Mouse (Mus musculus) cortical plate, adult 2 months (tissue): ENCODE results near the gene Col15a1. TPM values are rescaled to one million over a fixed set of nuclear protein-coding genes. Genes with fewer than 3 reads are reported as not detected.

ENCODE experiments used
- H3K27ac ChIP-seq: fragments of 200-500 bp; 2 replicates; pipeline ENCODE4 v1.5.1; 2012; ENCODE audit warnings: low read length, control low read depth, inconsistent platforms; ENCODE audit not compliant: insufficient read depth
- H3K4me1 ChIP-seq: fragments of 200-500 bp; 2 replicates; pipeline ENCODE4 v1.6.1; 2011; ENCODE audit warnings: low read length; ENCODE audit not compliant: control insufficient read depth, insufficient read depth
- H3K4me3 ChIP-seq: fragments of 200-500 bp; 2 replicates; pipeline ENCODE4 v1.5.1; 2011; ENCODE audit warnings: mild to moderate bottlenecking, low read length, control low read depth; ENCODE audit not compliant: insufficient read depth
- CTCF ChIP-seq: fragments of 200-500 bp; IDR thresholded peaks from 2 replicates; pipeline ENCODE4 v1.5.1; 2011; ENCODE audit warnings: mild to moderate bottlenecking, control low read depth, low read length; ENCODE audit not compliant: insufficient read depth; ENCODE audit errors: extremely low read depth
- POLR2A ChIP-seq: fragments of 200-500 bp; IDR thresholded peaks from 2 replicates; pipeline ENCODE4 v1.6.1; 2011; ENCODE audit warnings: mild to moderate bottlenecking, low read length, control low read depth; ENCODE audit not compliant: insufficient read depth; ENCODE audit errors: extremely low read depth
- polyA plus RNA-seq: library from polyadenylated mRNA; depleted of rRNA; stranded (reverse); fragments of >200 nt; gene quantifications from 2 replicates; pipeline ENCODE4 v1.2.3, GENCODE M21; 2012

Gene Col15a1
- polyA plus RNA-seq, 1 experiment: 11.7 TPM

GRCm38 (mm10) chr4:47330378-47331052 lies 122.6 kb downstream of the Col15a1 start:
- TF ChIP-seq POLR2A: no peak
- no peak for TF ChIP-seq CTCF
- Histone ChIP-seq H3K27ac (no peak overlapping the region), H3K4me1 (no peaks in the 10 kb centered on the region), H3K4me3 (no peak overlapping the region)

GRCm38 (mm10) chr4:47332812-47333343 lies 124.9 kb downstream of the Col15a1 start:
- no peak overlapping the region for H3K4me3 ChIP-seq
- 0 out of 2 replicates have a peak overlapping the region, but pooled peaks have one; percentile 12 for H3K27ac ChIP-seq
- no peaks in the 10 kb centered on the region for H3K4me1 ChIP-seq
- TF ChIP-seq POLR2A (no peak), CTCF (no peak)

GRCm38 (mm10) chr4:47333541-47333940 lies 125.6 kb downstream of the Col15a1 start:
- Histone ChIP-seq H3K4me1 (no peaks in the 10 kb centered on the region), H3K27ac (0 out of 2 replicates have a peak overlapping the region, but pooled peaks have one; percentile 12), H3K4me3 (no peak overlapping the region)
- TF ChIP-seq POLR2A (no peak), CTCF (no peak)

GRCm38 (mm10) chr4:47336941-47337600 lies 129.1 kb downstream of the Col15a1 start:
- H3K4me1 ChIP-seq: no peaks in the 10 kb centered on the region
- H3K27ac ChIP-seq: no peak overlapping the region
- H3K4me3 ChIP-seq: no peak overlapping the region
- TF ChIP-seq POLR2A (no peak), CTCF (no peak)

GRCm38 (mm10) chr4:47342632-47343031 lies 134.7 kb downstream of the Col15a1 start:
- no peak overlapping the region for H3K4me3 ChIP-seq
- no peak for TF ChIP-seq POLR2A
- TF ChIP-seq CTCF: no peak
- H3K4me1 ChIP-seq: no peaks in the 10 kb centered on the region; the same call in 1 of the 2 replicates
- H3K27ac ChIP-seq: no peak overlapping the region

GRCm38 (mm10) chr4:47347022-47347421 lies 139.1 kb downstream of the Col15a1 start:
- Histone ChIP-seq H3K4me3 (no peak overlapping the region), H3K4me1 (no peaks in the 10 kb centered on the region; the same call in 1 of the 2 replicates), H3K27ac (no peak overlapping the region)
- TF ChIP-seq POLR2A (no peak), CTCF (no peak)

GRCm38 (mm10) chr4:47349759-47350158 lies 141.8 kb downstream of the Col15a1 start:
- H3K4me3 ChIP-seq: no peak overlapping the region
- no peak for TF ChIP-seq POLR2A
- TF ChIP-seq CTCF: no peak

GRCm38 (mm10) chr4:47351386-47352049 lies 143.6 kb downstream of the Col15a1 start:
- no peak overlapping the region for H3K27ac ChIP-seq
- no peak overlapping the region for H3K4me3 ChIP-seq
- no peaks in the 10 kb centered on the region for H3K4me1 ChIP-seq
- TF ChIP-seq CTCF (peak; percentile 56), POLR2A (no peak)

More at GRCm38 (mm10) chr4:47349759-47350158, 141.8 kb downstream of the Col15a1 start:
- Histone ChIP-seq H3K4me1 (no peaks in the 10 kb centered on the region), H3K27ac (no peak overlapping the region)

- peak overlapping the region; percentile 51 for H3K4me3 ChIP-seq
- TF ChIP-seq POLR2A: no peak
- no peak for TF ChIP-seq CTCF
- H3K27ac ChIP-seq: no peak overlapping the region
These were observed 144.2 kb downstream of the Col15a1 start for GRCm38 (mm10) chr4:47352061-47352661.

More at GRCm38 (mm10) chr4:47352061-47352661, 144.2 kb downstream of the Col15a1 start:
- H3K4me1 ChIP-seq: no peaks in the 10 kb centered on the region
